Comparison of ENCODE assay signal across 12 mouse cellular contexts in the genomic region with DNA sequence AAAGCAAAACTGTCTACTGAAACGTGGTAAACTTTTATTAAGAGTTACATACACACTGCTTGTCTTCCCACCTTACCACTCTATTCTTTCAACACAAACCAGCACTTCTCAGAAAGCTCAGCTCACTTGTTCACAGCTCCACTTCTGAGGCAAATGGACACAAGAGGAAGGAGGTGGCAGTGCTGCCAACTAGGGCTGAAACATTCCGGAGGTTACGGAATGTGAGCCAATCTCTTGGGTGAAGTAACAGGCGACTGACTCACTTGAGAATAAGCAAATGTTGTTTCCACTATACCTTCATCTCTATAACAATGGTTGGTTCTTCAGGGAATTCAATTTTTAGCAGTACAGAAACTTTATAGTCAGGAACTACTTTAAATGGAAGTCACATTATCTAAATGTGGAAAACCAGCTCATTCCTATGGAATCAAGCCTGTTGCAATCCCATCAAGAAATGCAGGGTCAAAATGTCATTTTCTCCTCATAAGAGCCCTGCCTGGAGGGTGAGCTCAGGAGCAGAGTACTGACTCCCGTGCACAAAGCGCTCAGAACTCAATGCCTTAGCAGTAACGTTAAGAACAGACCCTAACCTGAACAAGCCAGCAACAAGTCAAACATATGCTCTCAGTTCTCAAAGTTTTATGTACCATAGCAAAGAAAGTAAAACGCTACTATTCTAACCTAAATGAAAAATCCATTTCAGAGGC.
A peak's percentile ranks its signal among the peaks of the same experiment; 100 is the strongest.
DNase-seq lines count a peak whose midpoint lies in the region; ATAC-seq lines count a peak whose summit lies in the region.
"Had no signal": no experiment of that assay in that cellular context is flagged by ENCODE, and none has a peak within 500 bp of the region (broad histone marks: within the 10 kb centered on the region; RNA-seq: fewer than 3 reads in every experiment).

No protein-coding gene starts in this region.

- H3K4me2 ChIP-seq in heart, embryonic 16.5 days (ENCODE audit: low read depth, low read length) = peak overlapping the region; percentile 4; the same call in 1 of the 2 replicates
- H3K4me2 ChIP-seq in forebrain, embryonic 12.5 days = no peak overlapping the region

- 0 out of 2 replicates have a peak, but pooled peaks have one; percentile 61 for ATAC-seq in heart, embryonic 16.5 days (replicated peaks; ENCODE audit: extremely low read depth, insufficient read depth, low FRiP score)
- no peak for ATAC-seq in forebrain, embryonic 12.5 days (ENCODE audit: low FRiP score)
- ATAC-seq: forebrain, embryonic 16.5 days had no signal

- peak; percentile 48 for DNase-seq in kidney, adult 9 months
- DNase-seq in kidney, postnatal 10 days = no peak
- DNase-seq in adrenal gland, postnatal 36 days = peak; percentile 39 to 62
- DNase-seq in lung, postnatal 4 days = peak; percentile 62 to 78
- DNase-seq in c-Kit-positive CD71-positive TER-119-positive erythroid progenitor cells, embryonic 14.5 days (ENCODE audit: low spot score) = no peak
- DNase-seq in retina, embryonic 14.5 days (ENCODE audit: low spot score) = no peak
- DNase-seq: cerebellum, adult 9-11 months; thymus, adult 18-20 months had no signal

- H3K4me3 ChIP-seq in heart, embryonic 16.5 days (ENCODE audit: low read length) = no peak overlapping the region
- H3K4me3 ChIP-seq in forebrain, embryonic 12.5 days (replicated peaks) = no peak overlapping the region

- H3K36me3 ChIP-seq in heart, embryonic 16.5 days (ENCODE audit: control insufficient read depth, insufficient read depth) = no peaks in the 10 kb centered on the region
- no peaks in the 10 kb centered on the region for H3K36me3 ChIP-seq in forebrain, embryonic 12.5 days (replicated peaks)

- peak overlapping the region; percentile 75 for H3K27ac ChIP-seq in heart, embryonic 16.5 days (ENCODE audit: low read length)
- no peak overlapping the region for H3K27ac ChIP-seq in forebrain, embryonic 12.5 days

- no peaks in the 10 kb centered on the region for H3K9me3 ChIP-seq in heart, embryonic 16.5 days (replicated peaks; ENCODE audit: control insufficient read depth, low read length)
- H3K9me3 ChIP-seq in forebrain, embryonic 12.5 days = no peaks in the 10 kb centered on the region
- H3K9me3 ChIP-seq: G1E had no signal

- no peaks in the 10 kb centered on the region for H3K27me3 ChIP-seq in heart, embryonic 16.5 days (ENCODE audit: control insufficient read depth, insufficient read depth, low read length)
- no peaks in the 10 kb centered on the region for H3K27me3 ChIP-seq in forebrain, embryonic 12.5 days

- 41% methylated on average over 8 of the region's 8 CpGs for WGBS in heart, embryonic 16.5 days
- WGBS in forebrain, embryonic 12.5 days = 82% methylated on average over 8 of the region's 8 CpGs

- no peak overlapping the region; the same call in 1 of the 2 replicates for H3K9ac ChIP-seq in heart, embryonic 16.5 days (ENCODE audit: low read length)
- no peak overlapping the region for H3K9ac ChIP-seq in forebrain, embryonic 12.5 days

- peaks cover 27% of the 10 kb centered on the region for H3K4me1 ChIP-seq in heart, embryonic 16.5 days (ENCODE audit: control insufficient read depth, insufficient read depth, low read length)
- peaks cover 28% of the 10 kb centered on the region for H3K4me1 ChIP-seq in forebrain, embryonic 12.5 days

Comparison
In these comparisons a context has a peak if more than half of its experiments do, and no peak if none do; other contexts are left out.
1. DNase-seq: peak in kidney, adult 9 months (single experiment), adrenal gland, postnatal 36 days (2 of 2) and lung, postnatal 4 days (2 of 2); none in kidney, postnatal 10 days (single experiment), c-Kit-positive CD71-positive TER-119-positive erythroid progenitor cells, embryonic 14.5 days (single experiment) and retina, embryonic 14.5 days (single experiment).